Mouse (Mus musculus) cerebellum, adult (tissue): Measurements from ENCODE around the gene Krtap16-3.

Experiments
- ATAC-seq: cut with Nextera tagmentation; 2 replicates; pipeline ENCODE4 v1.9.2; 2017; ENCODE audit warnings: mild to moderate bottlenecking, moderate library complexity, mixed read lengths; ENCODE audit not compliant: insufficient number of reproducible peaks, low FRiP score, low TSS enrichment

Krtap16-3 gene

DNA sequence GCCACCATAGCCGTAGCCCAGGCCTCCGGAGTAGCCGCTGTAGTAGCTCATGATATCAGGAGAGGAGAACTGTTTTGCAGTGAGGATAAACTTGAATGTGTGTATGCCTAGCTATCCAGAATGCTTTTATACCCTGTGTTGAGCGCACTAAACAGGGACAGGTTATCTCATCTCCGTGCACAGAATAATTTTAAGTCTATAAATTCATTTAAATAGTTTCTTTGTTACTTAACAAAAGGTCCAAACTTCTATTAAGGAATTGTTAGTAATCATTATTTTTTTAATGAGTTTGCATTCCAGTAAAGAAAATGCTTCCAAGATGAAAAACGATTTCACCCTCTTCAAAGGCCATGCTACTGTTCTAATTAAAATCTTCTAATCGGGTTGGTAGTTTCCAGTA is at the start of gene Krtap16-3:
Krtap16-3 (minus strand) TSS at position 101 of the 400 bp plus-strand sequence.
- ATAC-seq: no peak

DNA sequence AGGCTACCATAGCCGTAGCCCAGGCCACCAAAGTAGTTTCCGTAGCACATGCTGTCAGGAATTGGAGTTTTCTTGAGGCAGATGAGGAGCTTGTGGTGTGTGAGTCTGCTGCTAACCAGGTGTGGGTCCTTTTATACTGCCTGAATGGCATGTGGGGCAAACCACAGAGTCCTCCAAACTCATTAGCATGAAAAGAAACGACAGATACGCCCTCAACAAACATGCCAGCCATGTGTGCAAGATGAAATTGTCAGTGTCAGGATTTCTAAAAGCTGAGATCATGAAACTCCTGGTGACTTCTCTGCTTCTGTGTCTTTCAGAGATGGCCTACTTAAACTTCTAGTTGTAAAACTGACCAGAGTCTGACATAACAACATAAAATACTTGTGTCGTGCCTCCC is 48.0 kb upstream of the Krtap16-3 start, which contains the start of gene Krtap22-2:
Krtap22-2 (minus strand) TSS at position 101 of the 400 bp plus-strand sequence.
- no peak for ATAC-seq

DNA sequence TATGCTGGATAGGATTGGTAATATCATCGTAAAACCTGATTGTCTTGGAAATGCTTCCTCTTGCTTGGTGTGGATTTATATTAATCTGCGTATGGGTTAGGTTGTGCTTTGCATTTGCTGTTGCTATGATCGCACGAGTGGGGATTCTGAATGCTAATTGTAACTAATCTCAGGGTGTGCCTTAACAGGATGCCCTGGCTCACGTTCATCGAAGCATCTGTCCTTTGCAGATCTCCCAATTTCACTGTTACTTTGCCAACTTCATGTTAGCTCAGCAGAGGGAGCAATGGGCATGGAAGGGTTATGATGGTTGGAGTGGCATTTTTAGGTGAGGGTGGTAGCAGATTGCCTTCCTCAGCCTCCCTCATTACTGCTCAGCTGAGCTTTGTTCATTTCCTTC is 21.6 kb downstream of the Krtap16-3 start:
- no peak for ATAC-seq

DNA sequence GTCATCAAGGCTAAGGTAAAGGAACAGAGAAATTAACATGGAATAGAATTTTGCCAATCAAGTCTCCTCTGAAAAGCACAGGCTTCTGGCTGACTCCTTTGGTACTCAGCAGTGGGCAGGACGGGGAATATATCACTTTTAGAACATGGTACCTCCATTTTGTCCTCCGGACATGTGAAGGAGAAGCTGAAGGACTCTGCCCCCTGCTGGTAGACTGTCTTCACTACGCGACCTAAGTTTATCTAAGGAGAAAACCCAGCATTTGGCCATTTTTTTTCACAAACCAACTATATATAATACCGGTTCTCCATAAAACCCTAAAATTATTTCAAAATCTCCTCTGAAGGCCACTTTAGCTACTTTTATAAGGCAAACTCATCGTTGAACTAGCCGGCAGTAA is 24.4 kb downstream of the Krtap16-3 start:
- ATAC-seq: no peak

DNA sequence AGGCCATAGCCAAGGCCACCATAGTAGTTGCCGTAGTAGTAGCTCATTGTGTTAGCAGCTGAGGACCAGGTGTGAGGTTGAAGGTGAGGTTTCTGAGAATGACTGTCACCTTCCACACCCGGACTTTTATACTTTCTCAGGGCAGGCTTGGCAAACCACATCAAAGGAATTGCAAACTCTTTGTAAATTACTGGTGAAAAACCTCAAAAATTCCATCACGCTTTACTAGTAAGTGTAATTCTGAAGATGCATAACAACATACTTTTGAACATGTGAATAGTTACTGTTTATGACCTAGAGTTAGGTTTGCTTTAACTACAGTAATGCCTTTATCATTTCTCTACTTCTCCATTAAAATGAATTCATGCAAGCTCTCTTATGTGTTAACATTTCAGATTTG is 30.5 kb downstream of the Krtap16-3 start, which contains the start of gene Krtap19-9b:
Krtap19-9b (minus strand) TSS at position 101 of the 400 bp plus-strand sequence.
- no peak for ATAC-seq
